Mouse (Mus musculus) G1E (cell line): ENCODE measurements around the gene Rps15a.

Experiments
- CTCF ChIP-seq: IDR thresholded peaks from 2 replicates; pipeline ENCODE4 v1.5.1; 2012; ENCODE audit warnings: low read depth, low read length, inconsistent platforms, mixed read lengths
- GATA1 ChIP-seq: IDR thresholded peaks from 2 replicates; pipeline ENCODE4 v1.6.1; 2012; ENCODE audit warnings: borderline replicate concordance, low read length, inconsistent platforms, mixed read lengths
- GATA2 ChIP-seq: IDR thresholded peaks from 2 replicates; pipeline ENCODE4 v1.6.1; 2012; ENCODE audit warnings: low read depth, low read length, inconsistent platforms, borderline replicate concordance

GRCm38 (mm10) chr7:118079987-118080386, 36.0 kb downstream of the Rps15a start:
- no peak for TF ChIP-seq CTCF
- no peak for TF ChIP-seq GATA1
- no peak for TF ChIP-seq GATA2
